Mouse (Mus musculus) adrenal gland (tissue): ENCODE measurements around the gene Ccr2.
"Not testable (repeated sequence)": the region's sequence is repeated elsewhere in the genome, so short reads cannot be mapped to it uniquely, and the experiment has no call there.

Experiments
- intact Hi-C: fragments of 180-260 bp; cut with DNase I; formaldehyde crosslinking; loops from one replicate; pipeline ENCODE4 v1.15.1; 2025
- long read RNA-seq, 2 experiments: library from polyadenylated mRNA; unstranded; transcript quantifications; one replicate each; pipeline ENCODE4 v2.0.0; 2020; ENCODE audit warnings: borderline replicate concordance in 1 of 2; ENCODE audit not compliant: insufficient replicate concordance in 1 of 2

Ccr2 gene
- long read RNA-seq, experiment 1, partial matches to known transcripts, result 0 of 3 reads
- long read RNA-seq, experiment 1, other reads (novel, unspliced or antisense), result 0 of 3 reads
- long read RNA-seq, experiment 2, partial matches to known transcripts, result 0 of 1 reads
- long read RNA-seq, experiment 2, other reads (novel, unspliced or antisense), result 1 of 1 reads

- intact Hi-C loops, result no loop called here
Measured at GRCm38 (mm10) chr9:124101723-124102122, at the start of gene Ccr2. TSS of gene Ccr2 (plus strand) at chr9:124101950.

- intact Hi-C loops, result no loop called here
Measured at GRCm38 (mm10) chr9:124053532-124053931, 48.2 kb upstream of the Ccr2 start.

GRCm38 (mm10) chr9:124056158-124056709, 45.5 kb upstream of the Ccr2 start:
- intact Hi-C loops, result no loop called here

GRCm38 (mm10) chr9:124059660-124060352, 41.9 kb upstream of the Ccr2 start:
- intact Hi-C loops, result no loop called here

- intact Hi-C loops, result not testable (repeated sequence)
Measured at GRCm38 (mm10) chr9:124061474-124062432, 40.0 kb upstream of the Ccr2 start.

- intact Hi-C loops, result no loop called here
Measured at GRCm38 (mm10) chr9:124066572-124067103, 35.1 kb upstream of the Ccr2 start.

GRCm38 (mm10) chr9:124068098-124069058, 33.4 kb upstream of the Ccr2 start:
- intact Hi-C loops, result no loop called here

- intact Hi-C loops, result no loop called here
Measured at GRCm38 (mm10) chr9:124071506-124071905, 30.2 kb upstream of the Ccr2 start.

GRCm38 (mm10) chr9:124079803-124080202, 21.9 kb upstream of the Ccr2 start:
- intact Hi-C loops, result no loop called here

- intact Hi-C loops, result not testable (repeated sequence)
Measured at GRCm38 (mm10) chr9:124080471-124080870, 21.3 kb upstream of the Ccr2 start.

- intact Hi-C loops, result no loop called here
Measured at GRCm38 (mm10) chr9:124090441-124090840, 11.3 kb upstream of the Ccr2 start.

- intact Hi-C loops, result no loop called here
Measured at GRCm38 (mm10) chr9:124099127-124099526, 2.6 kb upstream of the Ccr2 start.

GRCm38 (mm10) chr9:124100357-124100756, 1.4 kb upstream of the Ccr2 start:
- intact Hi-C loops, result no loop called here

GRCm38 (mm10) chr9:124103199-124103598, 1.4 kb downstream of the Ccr2 start:
- intact Hi-C loops, result no loop called here

GRCm38 (mm10) chr9:124105196-124105595, 3.4 kb downstream of the Ccr2 start:
- intact Hi-C loops, result no loop called here

- intact Hi-C loops, result no loop called here
Measured at GRCm38 (mm10) chr9:124107232-124107631, 5.5 kb downstream of the Ccr2 start.

GRCm38 (mm10) chr9:124108356-124109127, 6.8 kb downstream of the Ccr2 start:
- intact Hi-C loops, result no loop called here

- intact Hi-C loops, result no loop called here
Measured at GRCm38 (mm10) chr9:124111997-124112396, 10.2 kb downstream of the Ccr2 start.

- intact Hi-C loops, result no loop called here
Measured at GRCm38 (mm10) chr9:124112591-124113239, 11.0 kb downstream of the Ccr2 start.
